Mouse (Mus musculus): ENCODE results near the gene Rps2.

- TF ChIP-seq CTCF (IDR thresholded peaks at IDR 0.05; ENCODE audit: control insufficient read depth, insufficient read depth, insufficient replicate concordance, low read depth, low read length): no peak
- no peak for TF ChIP-seq POLR2A (IDR thresholded peaks at IDR 0.05; ENCODE audit: control insufficient read depth, low read depth, low read length)
These were observed 5.9 kb downstream of the Rps2 start for GRCm38 (mm10) chr17:24723881-24724180.

Data from testis, adult 2 months (tissue).